Mouse (Mus musculus): ENCODE results near the gene Svip. TPM values are rescaled to one million over a fixed set of nuclear protein-coding genes. Genes with fewer than 3 reads are reported as not detected.

Svip gene
- total RNA-seq, 1 experiment, result 3.3 TPM

DNA sequence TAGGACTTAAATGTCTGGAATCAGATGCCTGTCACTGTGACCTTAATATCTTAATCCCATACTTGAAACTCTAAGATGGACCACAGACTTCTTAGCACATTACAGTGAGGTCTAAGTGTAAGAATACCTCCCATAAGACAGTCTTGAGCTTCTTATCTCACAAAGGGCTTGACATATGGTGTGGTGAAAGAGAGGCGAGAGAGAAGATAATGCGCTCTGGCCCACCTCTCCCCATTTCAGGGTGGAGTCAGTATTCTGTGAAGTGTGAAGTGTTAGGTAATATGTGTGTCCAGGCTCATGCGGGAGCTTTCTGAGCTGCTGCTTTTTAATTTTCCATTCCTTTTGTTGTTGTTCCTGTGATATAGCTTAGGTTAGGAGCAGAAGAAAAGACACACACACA, 14.8 kb downstream of the Svip start:
- no peak overlapping the region for H3K27ac ChIP-seq (ENCODE audit: insufficient read depth, low read depth, low read length, poor library complexity, severe bottlenecking)
- H3K9ac ChIP-seq (ENCODE audit: insufficient read depth, low read depth, low read length, poor library complexity, severe bottlenecking), result no peak overlapping the region
- DNase-seq (ENCODE audit: low read depth, low spot score), result no peak
- H3K9me3 ChIP-seq (ENCODE audit: control insufficient read depth, insufficient read depth, low read depth, low read length), result no peaks in the 10 kb centered on the region
- TF ChIP-seq HCFC1 (IDR thresholded peaks at IDR 0.05; ENCODE audit: borderline replicate concordance, insufficient read depth, low read length) (no peak), ZNF384 (IDR thresholded peaks at IDR 0.05; ENCODE audit: low read depth, low read length) (no peak), CHD2 (IDR thresholded peaks at IDR 0.05; ENCODE audit: low read depth, low read length) (no peak), MAFK (IDR thresholded peaks at IDR 0.05; ENCODE audit: insufficient read depth, low read depth, low read length) (no peak), ZC3H11A (IDR thresholded peaks at IDR 0.05; ENCODE audit: borderline replicate concordance, low read depth, low read length) (no peak)
- in situ Hi-C loops (cut with MboI; ENCODE audit: low sequenced_read_pairs in 2 of 2, unreplicated experiment in 2 of 2), result loop anchor here in 1 of 2 experiments (25.0 kb wide), 1 partner anchor 354 kb away; no protein-coding TSS in a partner anchor
- no peaks in the 10 kb centered on the region for H3K36me3 ChIP-seq (ENCODE audit: control insufficient read depth, insufficient read depth, low read length, poor library complexity, severe bottlenecking)
- no peaks in the 10 kb centered on the region for H3K4me1 ChIP-seq (ENCODE audit: control insufficient read depth in 2 of 2, insufficient read depth in 2 of 2, low read length in 2 of 2, poor library complexity in 1 of 2)
- H3K4me3 ChIP-seq (ENCODE audit: insufficient read depth in 1 of 2, low read depth in 1 of 2, low read length in 2 of 2, poor library complexity in 1 of 2, severe bottlenecking in 1 of 2), result no peak overlapping the region

DNA sequence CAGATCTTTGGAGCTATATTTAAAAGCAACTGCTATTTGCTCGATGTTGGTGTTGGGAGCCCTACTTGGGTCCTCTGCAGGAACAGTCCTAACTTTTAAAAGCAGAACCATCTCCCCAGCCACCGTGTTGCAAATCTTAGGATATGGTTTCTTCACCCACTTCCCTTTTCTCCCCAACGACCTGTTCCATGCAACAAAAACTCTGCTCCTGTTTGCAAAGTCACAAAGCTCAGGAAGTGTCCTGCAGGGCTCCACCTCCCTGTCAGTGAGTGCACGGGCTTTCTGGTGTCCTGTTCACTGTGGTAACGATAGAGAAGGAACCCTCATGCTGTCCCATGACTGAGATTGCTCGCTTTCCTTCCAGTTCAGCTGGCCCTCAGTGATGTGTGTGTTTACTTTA, 18.9 kb downstream of the Svip start:
- no peak overlapping the region for H3K27ac ChIP-seq (ENCODE audit: insufficient read depth, low read depth, low read length, poor library complexity, severe bottlenecking)
- TF ChIP-seq HCFC1 (IDR thresholded peaks at IDR 0.05; ENCODE audit: borderline replicate concordance, insufficient read depth, low read length) (no peak), MAFK (IDR thresholded peaks at IDR 0.05; ENCODE audit: insufficient read depth, low read depth, low read length) (no peak), ZC3H11A (IDR thresholded peaks at IDR 0.05; ENCODE audit: borderline replicate concordance, low read depth, low read length) (no peak), CHD2 (IDR thresholded peaks at IDR 0.05; ENCODE audit: low read depth, low read length) (no peak), ZNF384 (IDR thresholded peaks at IDR 0.05; ENCODE audit: low read depth, low read length) (no peak)
- DNase-seq (ENCODE audit: low read depth, low spot score), result no peak
- no peaks in the 10 kb centered on the region for H3K36me3 ChIP-seq (ENCODE audit: control insufficient read depth, insufficient read depth, low read length, poor library complexity, severe bottlenecking)
- H3K4me3 ChIP-seq (ENCODE audit: insufficient read depth in 1 of 2, low read depth in 1 of 2, low read length in 2 of 2, poor library complexity in 1 of 2, severe bottlenecking in 1 of 2), result no peak overlapping the region
- no peak overlapping the region for H3K9ac ChIP-seq (ENCODE audit: insufficient read depth, low read depth, low read length, poor library complexity, severe bottlenecking)
- H3K4me1 ChIP-seq (ENCODE audit: control insufficient read depth in 2 of 2, insufficient read depth in 2 of 2, low read length in 2 of 2, poor library complexity in 1 of 2), result no peaks in the 10 kb centered on the region
- in situ Hi-C loops (cut with MboI; ENCODE audit: low sequenced_read_pairs in 2 of 2, unreplicated experiment in 2 of 2), result loop anchor here in 1 of 2 experiments (25.0 kb wide), 1 partner anchor 350 kb away; no protein-coding TSS in a partner anchor
- H3K9me3 ChIP-seq (ENCODE audit: control insufficient read depth, insufficient read depth, low read depth, low read length), result no peaks in the 10 kb centered on the region

DNA sequence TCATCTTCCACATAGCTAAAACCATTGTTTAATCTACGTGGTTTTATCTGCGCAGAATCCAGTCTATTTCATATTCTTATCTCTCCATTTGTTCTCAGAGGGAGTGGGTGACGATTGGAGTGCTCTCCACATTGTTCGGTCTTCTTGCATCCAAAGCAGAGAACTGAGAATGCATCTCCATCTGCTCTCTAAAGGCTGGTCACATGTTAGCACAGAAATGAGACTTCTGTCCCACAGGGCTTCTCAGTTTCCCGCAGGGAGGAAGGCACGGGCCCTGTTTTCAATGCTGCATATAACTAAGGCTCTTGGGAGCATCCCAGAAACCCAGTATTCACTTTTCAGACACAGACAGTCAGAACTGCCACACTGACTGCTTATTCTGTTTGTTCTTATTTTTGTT, 20.1 kb downstream of the Svip start:
- in situ Hi-C loops (cut with MboI; ENCODE audit: low sequenced_read_pairs in 2 of 2, unreplicated experiment in 2 of 2), result loop anchor here in 1 of 2 experiments (25.0 kb wide), 1 partner anchor 348 kb away; no protein-coding TSS in a partner anchor
- Histone ChIP-seq H3K9ac (ENCODE audit: insufficient read depth, low read depth, low read length, poor library complexity, severe bottlenecking) (no peak overlapping the region), H3K4me3 (ENCODE audit: insufficient read depth in 1 of 2, low read depth in 1 of 2, low read length in 2 of 2, poor library complexity in 1 of 2, severe bottlenecking in 1 of 2) (no peak overlapping the region), H3K4me1 (ENCODE audit: control insufficient read depth in 2 of 2, insufficient read depth in 2 of 2, low read length in 2 of 2, poor library complexity in 1 of 2) (no peaks in the 10 kb centered on the region), H3K36me3 (ENCODE audit: control insufficient read depth, insufficient read depth, low read length, poor library complexity, severe bottlenecking) (no peaks in the 10 kb centered on the region), H3K9me3 (ENCODE audit: control insufficient read depth, insufficient read depth, low read depth, low read length) (no peaks in the 10 kb centered on the region), H3K27ac (ENCODE audit: insufficient read depth, low read depth, low read length, poor library complexity, severe bottlenecking) (no peak overlapping the region)
- no peak for DNase-seq (ENCODE audit: low read depth, low spot score)
- TF ChIP-seq CHD2 (IDR thresholded peaks at IDR 0.05; ENCODE audit: low read depth, low read length) (no peak), HCFC1 (IDR thresholded peaks at IDR 0.05; ENCODE audit: borderline replicate concordance, insufficient read depth, low read length) (no peak), ZNF384 (IDR thresholded peaks at IDR 0.05; ENCODE audit: low read depth, low read length) (no peak), ZC3H11A (IDR thresholded peaks at IDR 0.05; ENCODE audit: borderline replicate concordance, low read depth, low read length) (no peak), MAFK (IDR thresholded peaks at IDR 0.05; ENCODE audit: insufficient read depth, low read depth, low read length) (no peak)

DNA sequence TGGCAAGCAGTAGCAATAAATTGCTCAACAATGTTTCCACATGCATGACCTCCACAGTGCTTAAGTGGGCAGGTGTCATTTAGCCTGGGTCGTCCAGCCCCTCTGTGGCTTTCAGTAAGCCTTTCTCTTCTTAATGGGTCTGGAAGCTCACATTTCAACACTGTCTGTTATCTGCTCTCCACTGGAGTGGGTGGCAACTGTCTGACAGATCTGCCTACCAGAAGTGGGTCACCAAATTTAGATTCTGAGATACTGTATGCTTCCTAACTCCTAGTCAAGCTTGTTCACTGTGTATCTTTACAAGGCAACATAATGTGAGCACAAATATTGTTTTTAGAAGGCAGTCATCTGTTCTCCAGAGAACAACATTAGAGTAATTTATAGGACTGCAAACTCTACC, 23.5 kb downstream of the Svip start:
- Histone ChIP-seq H3K27ac (ENCODE audit: insufficient read depth, low read depth, low read length, poor library complexity, severe bottlenecking) (no peak overlapping the region), H3K36me3 (ENCODE audit: control insufficient read depth, insufficient read depth, low read length, poor library complexity, severe bottlenecking) (no peaks in the 10 kb centered on the region), H3K9me3 (ENCODE audit: control insufficient read depth, insufficient read depth, low read depth, low read length) (no peaks in the 10 kb centered on the region), H3K4me1 (ENCODE audit: control insufficient read depth in 2 of 2, insufficient read depth in 2 of 2, low read length in 2 of 2, poor library complexity in 1 of 2) (no peaks in the 10 kb centered on the region), H3K9ac (ENCODE audit: insufficient read depth, low read depth, low read length, poor library complexity, severe bottlenecking) (no peak overlapping the region), H3K4me3 (ENCODE audit: insufficient read depth in 1 of 2, low read depth in 1 of 2, low read length in 2 of 2, poor library complexity in 1 of 2, severe bottlenecking in 1 of 2) (no peak overlapping the region)
- DNase-seq (ENCODE audit: low read depth, low spot score), result no peak
- TF ChIP-seq ZC3H11A (IDR thresholded peaks at IDR 0.05; ENCODE audit: borderline replicate concordance, low read depth, low read length) (no peak), HCFC1 (IDR thresholded peaks at IDR 0.05; ENCODE audit: borderline replicate concordance, insufficient read depth, low read length) (no peak), MAFK (IDR thresholded peaks at IDR 0.05; ENCODE audit: insufficient read depth, low read depth, low read length) (no peak), ZNF384 (IDR thresholded peaks at IDR 0.05; ENCODE audit: low read depth, low read length) (no peak), CHD2 (IDR thresholded peaks at IDR 0.05; ENCODE audit: low read depth, low read length) (no peak)
- in situ Hi-C loops (cut with MboI; ENCODE audit: low sequenced_read_pairs in 2 of 2, unreplicated experiment in 2 of 2), result loop anchor here in 1 of 2 experiments (25.0 kb wide), 1 partner anchor 345 kb away; no protein-coding TSS in a partner anchor

All from ES-E14 (cell line).